Mouse (Mus musculus) E14TG2a.4 (cell line): ENCODE measurements at regions not wholly inside any gene's neighbourhood (a gene's known extent, or its start where the extent isn't known, plus 50 kb on each side); places are given as distances from the start of the nearest gene placed in this dataset.

Experiments used
- CTCF ChIP-seq: conservative IDR thresholded peaks from 2 replicates; pipeline ENCODE4 v1.5.1; 2014; ENCODE audit warnings: low read length
- NANOG ChIP-seq: IDR thresholded peaks from 2 replicates; pipeline ENCODE4 v1.6.1; 2014; ENCODE audit warnings: borderline replicate concordance, low read length, mixed read lengths
- POU5F1 ChIP-seq: IDR thresholded peaks from 2 replicates; pipeline ENCODE4 v1.6.1; 2014; ENCODE audit warnings: low read length, borderline replicate concordance

GRCm38 (mm10) chr7:62235766-62236165, 110.6 kb upstream of the Ndn start:
- TF ChIP-seq CTCF (no peak), NANOG (no peak), POU5F1 (no peak)
